Mouse (Mus musculus): ENCODE measurements around the gene Gimap8. TPM values are rescaled to one million over a fixed set of nuclear protein-coding genes. Genes with fewer than 3 reads are reported as not detected.
"Not testable (repeated sequence)": the region's sequence is repeated elsewhere in the genome, so short reads cannot be mapped to it uniquely, and the experiment has no call there.

Gene Gimap8
- polyA plus RNA-seq, 3 experiments from 2014 or later, result 134 to 165 (median 146) TPM

DNA sequence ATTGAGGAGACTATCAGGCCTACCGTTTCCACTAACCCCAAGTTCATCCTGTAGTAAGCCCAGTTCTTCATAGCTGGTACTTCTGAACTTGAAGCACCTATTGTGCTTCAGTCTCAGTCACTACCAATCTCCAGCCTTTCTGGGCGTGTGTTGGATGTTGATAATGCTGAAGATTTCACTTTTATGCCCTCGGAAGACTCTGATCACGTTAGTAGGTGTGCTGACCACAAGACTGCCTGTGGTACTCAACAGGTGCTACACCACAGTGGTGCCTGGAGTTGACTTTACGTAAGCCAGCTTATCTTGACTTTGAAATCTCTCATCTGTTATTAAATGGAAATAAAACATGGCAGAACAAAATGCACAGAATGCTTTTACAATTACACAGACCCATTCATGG, 33.4 kb downstream of the Gimap8 start:
- ATAC-seq, result peak; percentile 42

DNA sequence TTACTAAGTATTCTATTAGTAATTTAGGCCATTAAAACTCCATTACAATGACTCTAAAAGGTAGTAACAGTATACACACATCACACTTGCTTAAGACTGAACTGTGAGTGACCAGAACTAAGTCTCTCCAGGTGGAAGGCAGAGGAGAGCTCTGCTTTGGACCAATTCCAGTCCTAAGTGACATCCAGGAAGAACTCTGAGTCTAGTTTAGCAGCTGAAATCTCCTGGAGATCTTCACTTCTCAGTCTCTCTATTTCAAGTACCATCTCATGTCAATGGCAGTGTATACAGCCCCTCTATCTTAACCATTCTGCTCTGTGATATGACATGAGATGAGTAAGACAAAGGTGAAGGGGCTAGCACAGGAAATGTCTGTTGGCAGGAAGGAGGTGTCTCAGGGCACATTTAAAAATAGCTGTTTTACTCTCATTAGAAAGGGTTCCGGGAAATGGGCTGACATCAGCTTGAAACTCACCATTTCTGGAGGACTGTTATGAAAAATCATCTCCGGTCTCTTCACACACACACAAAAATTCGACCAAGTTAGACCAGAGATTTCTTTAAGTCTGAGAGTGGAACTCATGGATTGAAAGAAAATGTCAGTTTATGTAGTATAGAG, 34.5 kb downstream of the Gimap8 start:
- peak; percentile 59 for ATAC-seq

GRCm38 (mm10) chr6:48682271-48682670, 35.2 kb downstream of the Gimap8 start:
- ATAC-seq, result no peak

DNA sequence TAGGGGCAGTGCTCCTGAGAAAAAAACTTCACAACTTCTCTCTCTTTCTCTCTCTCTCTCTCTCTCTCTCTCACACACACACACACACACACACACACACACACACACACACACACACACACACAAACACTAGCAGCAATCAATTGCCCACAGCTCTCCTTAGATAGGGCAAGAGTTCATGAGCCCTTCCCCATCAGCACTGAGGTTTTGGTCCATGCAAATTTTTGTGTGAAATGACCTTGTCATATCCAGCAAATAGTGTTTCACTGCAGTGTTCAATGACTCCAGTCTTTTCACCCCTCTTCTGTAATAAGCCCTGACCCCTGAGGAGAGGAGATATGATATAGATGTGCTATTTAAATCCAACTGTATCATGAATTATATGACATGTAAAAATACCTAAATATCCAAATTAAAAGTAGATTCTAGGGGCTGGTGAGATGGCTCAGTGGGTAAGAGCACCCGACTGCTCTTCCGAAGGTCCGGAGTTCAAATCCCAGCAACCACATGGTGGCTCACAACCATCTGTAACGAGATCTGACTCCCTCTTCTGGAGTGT, 36.3 kb downstream of the Gimap8 start:
- ATAC-seq, result not testable (repeated sequence)

DNA sequence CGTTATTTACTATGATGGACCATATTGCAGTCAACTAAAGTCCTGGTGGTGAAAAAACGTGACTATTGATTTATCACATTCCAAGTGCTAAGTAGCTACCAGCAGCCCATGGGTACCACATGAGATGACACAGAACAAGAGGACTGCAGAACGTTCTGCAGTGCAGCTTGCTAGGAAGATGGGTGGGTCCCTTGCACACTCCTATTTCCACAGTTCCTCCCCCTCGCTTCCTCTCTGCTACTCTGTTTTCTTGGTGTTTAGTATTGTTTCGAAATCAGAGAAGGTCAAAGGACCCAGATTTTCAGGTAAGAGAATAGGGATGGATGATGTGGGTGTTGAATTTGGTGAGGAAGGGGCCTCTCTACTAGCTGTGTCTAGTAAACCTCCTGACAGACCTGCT, 37.3 kb downstream of the Gimap8 start, which contains the start of gene Gimap4:
TSS of gene Gimap4 (plus strand) at position 231 of the 400 bp plus-strand sequence.
- ATAC-seq, result peak; percentile 14

DNA sequence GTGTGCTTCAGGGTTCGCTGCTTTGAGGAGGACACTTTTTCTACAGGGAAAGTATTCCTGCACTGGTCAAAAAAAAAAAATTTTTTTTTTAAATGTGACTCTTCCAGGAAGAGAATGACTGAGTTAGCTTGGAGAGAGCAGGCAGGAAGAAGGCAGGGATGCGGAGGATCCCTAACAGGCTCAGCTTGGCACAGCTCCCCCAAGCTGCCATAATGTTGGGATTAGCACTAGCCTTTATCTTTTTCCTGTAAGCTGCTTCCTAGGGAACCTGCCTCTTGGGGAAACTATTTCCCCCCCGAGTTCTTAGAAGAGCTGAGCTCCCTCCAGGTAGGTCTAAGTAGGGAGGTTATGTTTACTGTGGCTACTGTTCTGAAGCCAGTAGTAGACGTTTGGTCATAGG, 37.8 kb downstream of the Gimap8 start:
- no peak for ATAC-seq

GRCm38 (mm10) chr6:48685251-48685650, 38.2 kb downstream of the Gimap8 start:
- ATAC-seq, result no peak

GRCm38 (mm10) chr6:48685694-48686665, 38.9 kb downstream of the Gimap8 start:
- no peak for ATAC-seq

GRCm38 (mm10) chr6:48687077-48687476, 40.0 kb downstream of the Gimap8 start:
- ATAC-seq, result no peak

GRCm38 (mm10) chr6:48689320-48689719, 42.3 kb downstream of the Gimap8 start:
- ATAC-seq, result peak; percentile 49

DNA sequence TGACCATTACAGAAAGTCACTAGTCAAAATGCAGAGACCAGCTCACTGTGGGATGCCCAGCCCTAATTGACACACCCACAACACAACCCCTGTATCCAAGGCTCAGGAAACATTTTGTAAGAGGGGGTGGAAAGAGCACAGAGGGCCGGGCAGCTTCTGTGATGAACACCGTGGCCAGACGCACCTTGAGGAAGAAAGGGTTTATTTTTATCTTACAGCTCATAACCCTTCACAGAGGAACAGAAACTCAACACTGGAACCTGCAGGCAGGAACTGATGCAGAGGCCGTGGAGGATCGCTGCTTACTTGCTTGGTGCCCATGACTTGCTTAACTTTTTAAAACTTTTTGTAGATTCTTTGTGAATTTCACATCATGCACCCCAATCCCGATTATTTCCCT, 45.9 kb downstream of the Gimap8 start:
- no peak for ATAC-seq

- peak; percentile 44 for ATAC-seq
These were observed 50.0 kb downstream of the Gimap8 start for GRCm38 (mm10) chr6:48696830-48697554.

DNA sequence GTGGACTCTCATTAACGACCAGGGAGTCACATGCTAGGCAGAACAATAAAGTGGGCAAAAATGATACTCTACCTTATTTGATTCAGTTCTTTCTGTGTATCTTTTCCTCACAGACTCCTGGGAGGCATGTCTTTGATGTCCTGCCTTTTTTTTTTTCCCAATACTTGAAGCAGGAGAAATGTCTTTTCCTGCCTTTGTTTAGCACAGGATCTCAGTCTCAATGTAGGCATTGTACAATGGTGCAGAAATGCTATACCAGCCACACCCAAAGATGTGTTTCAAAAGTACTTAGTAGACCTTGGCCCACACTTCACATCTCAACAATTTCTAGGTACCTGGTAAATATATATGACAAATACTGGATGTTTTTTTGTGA, 50.5 kb downstream of the Gimap8 start:
- ATAC-seq, result no peak

DNA sequence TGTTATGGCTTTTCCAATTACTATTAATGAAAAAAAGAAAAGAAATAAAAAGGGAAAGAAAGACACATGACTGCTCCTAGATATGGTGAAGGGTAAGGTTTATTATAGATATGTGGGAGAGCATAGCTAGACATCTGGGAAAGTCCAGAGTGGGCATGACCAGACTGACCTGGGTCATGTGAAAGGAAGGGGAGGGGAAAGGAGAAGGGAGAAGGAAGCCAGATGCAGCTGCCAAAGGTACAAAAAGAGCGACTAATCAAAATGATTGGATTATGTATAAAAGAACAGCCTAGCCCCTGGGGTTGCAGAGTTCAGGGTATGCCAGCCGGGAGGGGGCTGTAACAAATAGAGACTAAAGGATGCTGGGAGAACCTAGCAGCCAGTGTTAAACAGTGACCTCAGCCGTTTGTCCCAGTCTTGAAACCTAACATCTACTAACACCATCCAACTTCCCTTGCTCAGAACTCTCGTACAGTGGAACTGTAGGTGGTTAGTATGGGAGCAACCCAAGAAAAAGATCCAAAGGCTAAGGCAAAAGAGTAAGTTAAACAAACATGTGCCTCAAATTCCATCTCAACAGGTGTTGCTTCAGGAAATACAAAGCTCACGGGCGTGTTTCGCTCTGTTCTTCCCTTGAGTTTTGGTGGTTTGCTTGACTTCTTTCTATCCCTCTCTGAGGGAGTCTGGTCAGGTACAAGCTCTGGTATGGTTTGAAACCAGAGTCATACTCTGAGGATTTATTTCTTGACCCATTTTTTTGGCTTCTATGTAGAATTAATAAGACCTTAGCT, 51.2 kb downstream of the Gimap8 start:
- no peak for ATAC-seq

GRCm38 (mm10) chr6:48698888-48699287, 51.9 kb downstream of the Gimap8 start:
- ATAC-seq, result no peak

- peak; percentile 60 for ATAC-seq
These were observed 53.4 kb downstream of the Gimap8 start for GRCm38 (mm10) chr6:48700251-48701075.

- ATAC-seq, result no peak
These were observed 55.1 kb downstream of the Gimap8 start for GRCm38 (mm10) chr6:48702146-48702545.

DNA sequence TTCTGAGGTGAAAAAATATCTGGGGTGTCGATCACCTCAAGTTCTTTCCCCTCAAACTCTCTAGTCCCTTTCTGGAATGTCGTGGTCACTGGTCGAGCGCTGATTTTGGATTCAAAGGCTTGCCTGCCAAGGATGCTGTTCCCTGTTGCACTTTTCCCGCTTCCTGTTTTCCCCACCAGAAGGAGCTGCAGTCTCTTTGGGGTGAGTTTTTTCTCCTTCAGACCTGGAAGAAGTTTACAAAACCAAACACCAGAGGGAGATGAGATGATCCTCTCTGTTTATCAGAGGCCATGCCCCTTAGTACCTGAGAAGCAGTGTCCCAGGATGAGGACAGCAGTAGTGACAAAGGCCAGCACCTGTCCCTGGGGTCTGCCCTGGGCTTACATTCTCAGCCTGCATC, 55.6 kb downstream of the Gimap8 start:
- no peak for ATAC-seq

GRCm38 (mm10) chr6:48704146-48704545, 57.1 kb downstream of the Gimap8 start:
- no peak for ATAC-seq

- ATAC-seq, result no peak
These were observed 59.1 kb downstream of the Gimap8 start for GRCm38 (mm10) chr6:48706130-48706529.
